Mouse (Mus musculus) MN1 (cell line): ENCODE data around the gene Vmn1r49.
"Not testable (repeated sequence)": the region's sequence is repeated elsewhere in the genome, so short reads cannot be mapped to it uniquely, and the experiment has no call there.

Source experiments
- DNase-seq: peaks from one replicate; pipeline ENCODE4 v3.0.0-alpha.2; 2016; ENCODE audit warnings: low spot score

The Vmn1r49 gene

DNA sequence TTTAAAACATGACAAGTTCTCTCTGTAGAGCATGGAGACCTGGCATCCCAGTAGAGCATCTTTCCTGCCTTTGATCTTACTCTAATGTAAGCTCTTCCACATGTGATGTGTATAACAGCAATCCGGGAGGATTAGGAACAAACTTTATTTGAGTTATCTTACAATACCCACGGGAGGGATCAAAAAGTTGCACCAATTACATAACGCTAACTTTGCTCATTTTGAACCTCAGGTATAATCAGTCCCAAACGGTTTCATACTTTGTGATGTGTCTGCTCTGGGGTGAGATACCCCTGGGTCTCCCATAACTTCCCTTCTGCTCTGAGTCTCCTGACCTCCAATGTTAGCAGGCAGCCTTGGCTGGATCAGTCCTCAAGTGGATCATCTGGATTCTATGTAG, at the start of gene Vmn1r49:
Gene Vmn1r49, minus strand, starts transcription at position 101 of the 400 bp plus-strand sequence.
- no peak for DNase-seq

DNA sequence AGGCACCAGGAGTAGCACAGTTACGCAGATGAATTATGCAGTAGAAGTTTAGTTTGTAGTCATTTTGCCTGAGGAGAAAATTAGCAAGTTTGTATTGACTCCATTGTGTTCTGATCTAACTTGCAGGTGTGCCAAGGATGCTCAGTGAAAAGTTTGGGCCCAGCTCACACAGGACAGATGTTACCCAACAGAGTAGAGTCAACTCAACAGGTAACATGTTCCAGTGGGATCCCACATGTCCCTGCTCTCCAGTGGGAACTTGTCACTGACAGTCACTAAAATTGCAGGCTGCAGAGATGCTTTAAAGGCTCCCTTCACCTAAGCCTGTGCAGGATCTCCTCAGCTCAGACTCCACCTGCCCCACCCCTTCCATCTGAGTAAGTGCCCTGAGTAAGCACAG, 44.0 kb upstream of the Vmn1r49 start, which contains the start of gene Vmn1r51:
Gene Vmn1r51, plus strand, starts transcription at position 301 of the 400 bp plus-strand sequence.
- not testable (repeated sequence) for DNase-seq

DNA sequence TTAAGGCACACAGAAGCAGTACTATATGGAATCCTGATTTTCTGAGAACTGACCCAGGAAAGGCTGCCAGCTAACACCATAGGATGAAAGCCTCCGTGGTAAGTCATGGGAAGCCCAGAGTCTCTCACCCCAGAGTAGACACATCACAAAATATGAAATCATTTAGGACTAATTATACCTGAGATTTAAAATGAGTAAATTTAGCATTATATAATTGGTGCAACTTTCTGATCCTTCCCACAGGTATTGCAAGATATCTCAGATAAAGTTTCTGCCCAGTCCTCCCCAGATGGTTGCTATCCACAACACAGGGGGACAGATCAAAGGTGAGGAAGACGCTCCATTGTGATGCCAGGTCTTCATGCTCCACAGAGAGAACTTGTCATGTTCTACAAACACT, 22.8 kb upstream of the Vmn1r49 start, which contains the start of gene Vmn1r50:
Gene Vmn1r50, plus strand, starts transcription at position 301 of the 400 bp plus-strand sequence.
- no peak for DNase-seq

DNA sequence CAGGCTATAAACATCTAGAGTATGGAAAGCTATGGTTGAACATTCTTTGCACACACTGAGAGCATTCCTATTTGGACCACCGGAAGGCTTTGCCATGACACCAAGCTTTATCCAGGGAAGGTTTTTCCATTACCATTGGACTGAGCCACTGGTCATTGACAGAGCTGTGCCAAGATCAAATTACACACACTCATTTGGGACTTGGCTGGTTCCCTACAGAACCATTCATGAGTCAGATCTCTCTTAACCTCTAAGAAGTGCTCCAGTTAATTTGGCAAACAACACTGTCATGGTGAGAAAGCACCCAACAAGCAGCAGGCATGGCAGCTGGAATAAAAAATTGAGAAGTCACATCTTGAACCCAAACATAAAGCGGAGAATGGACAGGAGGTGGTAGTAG, 22.3 kb upstream of the Vmn1r49 start:
- no peak for DNase-seq

DNA sequence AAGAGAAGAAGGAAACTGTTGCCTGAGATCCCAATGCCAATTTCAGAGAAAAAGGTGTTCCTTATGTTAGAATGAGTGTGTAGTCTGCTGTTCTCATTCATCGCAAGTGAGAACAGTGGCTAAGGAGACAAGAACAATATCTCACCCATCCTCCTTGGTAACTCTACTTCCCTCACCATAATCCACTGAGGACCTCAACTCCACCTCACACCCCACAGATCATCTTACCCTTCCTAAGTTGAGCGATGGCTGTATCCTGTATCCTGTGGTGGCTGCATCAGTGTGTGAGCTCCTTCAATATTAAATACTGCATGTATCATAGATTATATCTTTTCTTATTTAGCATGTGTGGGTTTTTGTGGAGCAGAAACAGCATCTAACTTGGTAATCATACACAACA, 41.6 kb downstream of the Vmn1r49 start, which contains the start of gene Vmn1r48:
Gene Vmn1r48, minus strand, starts transcription at position 101 of the 400 bp plus-strand sequence.
- not testable (repeated sequence) for DNase-seq
